Mouse (Mus musculus) urinary bladder, adult 2 months (tissue): Measurements from ENCODE around the gene P3h3. TPM values are rescaled to one million over a fixed set of nuclear protein-coding genes. Genes with fewer than 3 reads are reported as not detected.
A peak's percentile ranks its signal among the peaks of the same experiment; 100 is the strongest.

ENCODE experiments used
- DNase-seq: peaks from one replicate; pipeline ENCODE4 v3.0.0; 2022; ENCODE audit warnings: low spot score
- polyA plus RNA-seq: library from polyadenylated mRNA; depleted of rRNA; stranded (reverse); fragments of >200 nt; gene quantifications from 2 replicates; pipeline ENCODE4 v1.2.3, GENCODE M21; 2012

P3h3 gene
- polyA plus RNA-seq, 1 experiment, result 82.9 TPM

DNA sequence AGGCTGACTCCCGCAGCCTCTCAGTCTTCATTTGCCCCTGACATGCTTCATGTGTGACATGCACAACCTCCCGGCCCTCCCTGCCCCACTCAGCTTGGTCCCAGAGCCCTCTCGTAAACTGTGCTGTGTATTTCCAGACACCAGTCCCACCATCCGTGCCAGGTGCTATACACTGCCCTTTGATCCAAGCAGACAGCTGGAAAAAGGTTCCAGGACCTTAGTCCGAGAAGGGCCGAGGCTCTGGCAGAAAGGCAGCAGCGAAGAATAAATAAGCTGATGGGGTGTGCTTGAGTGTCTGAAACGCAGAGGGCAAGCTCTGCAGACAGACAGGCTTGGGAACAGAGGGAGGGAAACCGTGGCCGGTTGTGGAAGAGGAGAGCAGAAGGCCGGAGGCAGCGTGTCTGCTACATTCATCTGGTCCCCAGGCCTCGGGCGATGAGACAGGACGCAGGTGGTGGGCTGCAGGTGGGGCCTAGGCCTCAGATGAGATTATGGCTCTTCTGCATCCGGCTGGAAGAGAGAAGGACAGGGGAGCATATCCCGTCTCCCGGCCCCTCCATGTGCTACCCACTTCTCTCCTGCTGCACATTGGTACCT, 8.3 kb upstream of the P3h3 start:
- no peak for DNase-seq

GRCm38 (mm10) chr6:124863658-124864298, 6.2 kb upstream of the P3h3 start, which contains the start of gene Gpr162:
Gene Gpr162 (minus strand): TSS chr6:124863983.
- DNase-seq, result peak; percentile 53

GRCm38 (mm10) chr6:124863125-124863657, 5.6 kb upstream of the P3h3 start:
- no peak for DNase-seq

DNA sequence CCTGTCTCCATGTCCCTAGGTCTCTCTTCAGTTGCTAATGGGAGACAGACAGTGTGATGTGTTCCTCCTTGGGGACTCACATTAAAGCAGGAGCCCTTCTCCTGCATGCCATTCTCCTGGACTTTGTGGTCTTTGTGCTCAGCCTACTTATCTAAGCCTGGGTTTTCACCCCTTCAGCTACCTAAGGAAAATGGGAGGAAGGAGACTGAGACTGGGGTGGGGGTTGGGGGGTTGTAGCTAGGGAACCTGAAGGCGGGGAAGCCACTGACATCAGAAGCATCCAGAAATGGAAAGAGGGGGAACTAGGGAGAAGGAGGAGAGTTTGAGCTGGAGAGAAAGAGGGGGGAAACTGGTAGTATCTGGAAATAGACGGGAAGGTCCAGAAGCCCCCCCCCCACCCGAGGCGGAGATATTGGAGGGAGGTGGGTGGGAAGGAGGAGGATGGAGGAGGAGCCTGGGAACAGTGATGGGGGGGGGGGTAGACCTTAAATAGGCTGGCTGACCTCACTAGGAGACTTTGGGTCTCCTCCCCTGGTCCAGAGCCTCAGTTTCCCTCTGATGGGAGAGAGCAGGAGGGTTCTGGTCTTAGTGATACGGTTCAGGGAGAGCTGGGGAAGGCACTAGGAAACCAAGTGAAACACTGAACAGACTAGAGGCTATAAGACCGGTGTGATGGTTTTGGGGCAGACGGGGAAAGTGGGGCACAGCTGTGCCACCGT, 5.0 kb upstream of the P3h3 start:
- no peak for DNase-seq

DNA sequence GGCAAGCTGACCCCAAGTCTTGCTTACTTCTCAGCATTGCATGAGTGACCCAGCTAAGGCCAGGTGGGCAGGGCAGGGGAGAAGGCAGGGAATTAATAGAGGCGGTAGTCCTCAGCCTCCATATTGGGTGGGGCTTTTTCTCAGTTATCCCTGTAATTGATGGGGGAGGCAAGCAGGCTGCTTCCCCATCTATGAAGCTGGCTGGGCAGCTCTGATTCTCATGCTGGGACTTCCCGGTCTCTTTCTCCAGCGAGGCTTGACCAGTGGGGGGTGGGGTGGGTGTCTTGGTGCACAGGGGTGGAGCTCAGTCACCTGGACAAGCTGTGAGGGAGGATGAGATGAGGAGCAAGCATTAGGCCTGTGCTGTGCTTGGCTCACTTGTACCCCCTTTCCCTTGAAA, 4.2 kb upstream of the P3h3 start:
- no peak for DNase-seq

- no peak for DNase-seq
Measured at GRCm38 (mm10) chr6:124861266-124861665, 3.7 kb upstream of the P3h3 start.

DNA sequence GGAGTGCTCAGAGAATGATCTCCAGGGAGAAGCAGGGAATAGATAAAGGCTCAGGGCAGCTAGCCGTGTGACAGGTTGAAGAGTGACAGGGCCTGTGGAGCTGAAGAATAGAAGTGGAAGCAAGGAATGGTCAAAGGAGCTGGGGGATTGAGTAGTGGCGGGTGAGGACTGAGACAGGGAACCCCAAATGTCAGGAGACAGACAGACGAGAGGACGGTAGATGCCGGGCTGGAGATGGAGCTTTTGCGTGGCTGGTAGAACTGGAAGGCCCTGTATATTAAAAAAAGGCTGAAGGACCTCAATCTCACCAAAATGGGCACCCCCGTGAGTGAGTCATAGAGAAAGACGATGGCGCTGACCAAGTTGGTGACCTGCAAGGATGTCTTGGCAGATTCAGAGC, 3.0 kb upstream of the P3h3 start:
- DNase-seq, result no peak

GRCm38 (mm10) chr6:124859725-124860124, 2.2 kb upstream of the P3h3 start:
- peak; percentile 73 for DNase-seq

GRCm38 (mm10) chr6:124858561-124859318, 1.2 kb upstream of the P3h3 start:
- no peak for DNase-seq

DNA sequence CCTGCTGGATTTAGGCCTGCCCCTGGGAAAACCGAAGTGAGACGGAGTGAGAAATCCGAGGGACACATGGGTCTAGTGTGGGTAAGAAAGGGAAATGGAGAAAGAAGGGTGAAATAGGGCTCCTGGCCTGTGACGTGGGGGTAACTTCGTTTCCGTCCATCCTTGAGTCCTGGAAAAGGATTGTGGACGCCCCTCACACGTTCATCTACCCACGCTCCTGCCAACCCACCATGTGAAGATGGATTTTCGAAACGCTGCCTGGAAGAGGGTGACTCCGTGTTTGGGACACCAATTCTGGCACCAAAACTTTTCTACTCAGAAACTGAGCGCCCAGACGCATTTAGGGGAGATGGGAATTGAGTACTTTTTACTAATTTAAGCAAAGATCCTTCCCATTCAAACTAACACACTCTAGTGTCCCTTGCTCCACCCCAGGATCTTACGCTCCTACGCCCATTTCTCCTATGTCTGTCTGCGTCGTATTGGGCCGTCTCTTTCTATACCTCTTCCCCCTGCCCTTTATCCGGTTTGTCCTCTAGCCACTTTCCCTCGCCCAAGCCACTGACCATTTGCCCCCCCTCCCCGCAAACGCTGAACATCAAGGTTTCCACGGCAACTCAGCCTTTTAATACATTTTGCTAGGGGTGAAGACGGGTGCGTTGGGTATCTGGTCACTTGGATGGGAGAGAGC, 433 bp upstream of the P3h3 start:
- no peak for DNase-seq

DNA sequence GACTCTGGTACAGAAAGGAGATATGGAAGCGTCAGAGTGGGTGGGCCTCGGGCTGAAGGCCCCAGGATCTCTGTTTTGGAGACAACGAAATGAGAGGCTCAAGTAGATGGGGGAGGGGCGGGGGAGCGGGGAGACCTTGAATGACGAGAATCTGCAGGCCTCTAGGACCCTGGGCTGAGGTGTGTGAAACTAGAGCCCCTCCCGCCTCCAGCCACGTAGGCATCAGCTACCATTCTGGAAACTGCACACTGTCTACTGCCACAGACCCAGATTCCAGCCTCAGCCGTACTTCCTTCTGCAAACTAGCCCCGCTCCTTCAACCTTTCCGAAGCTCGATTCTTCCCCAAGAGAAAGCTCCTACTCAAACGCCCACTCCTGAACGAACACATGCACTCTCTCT, 1.2 kb downstream of the P3h3 start:
- no peak for DNase-seq

DNA sequence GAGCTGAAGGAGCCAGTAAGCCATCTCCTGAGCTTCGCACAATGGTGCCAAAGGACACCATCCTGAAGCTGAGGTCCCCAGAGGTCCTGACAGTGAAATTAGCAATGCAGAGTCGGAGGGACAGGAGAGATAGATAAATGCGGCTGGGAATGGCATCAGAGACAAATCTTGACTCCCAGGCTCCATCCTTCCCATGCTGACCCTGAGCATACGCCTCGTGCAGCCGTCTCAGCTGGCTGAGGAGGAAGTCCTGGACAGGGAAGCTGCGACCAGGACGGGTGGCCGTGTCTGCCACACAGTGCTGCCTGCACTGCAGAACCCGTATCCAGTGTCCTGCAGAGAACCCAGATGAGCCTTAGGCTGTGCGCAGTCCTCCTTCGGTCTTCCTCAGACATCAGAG, 2.9 kb downstream of the P3h3 start:
- no peak for DNase-seq

- DNase-seq, result no peak
Measured at GRCm38 (mm10) chr6:124850535-124850934, 7.0 kb downstream of the P3h3 start.

DNA sequence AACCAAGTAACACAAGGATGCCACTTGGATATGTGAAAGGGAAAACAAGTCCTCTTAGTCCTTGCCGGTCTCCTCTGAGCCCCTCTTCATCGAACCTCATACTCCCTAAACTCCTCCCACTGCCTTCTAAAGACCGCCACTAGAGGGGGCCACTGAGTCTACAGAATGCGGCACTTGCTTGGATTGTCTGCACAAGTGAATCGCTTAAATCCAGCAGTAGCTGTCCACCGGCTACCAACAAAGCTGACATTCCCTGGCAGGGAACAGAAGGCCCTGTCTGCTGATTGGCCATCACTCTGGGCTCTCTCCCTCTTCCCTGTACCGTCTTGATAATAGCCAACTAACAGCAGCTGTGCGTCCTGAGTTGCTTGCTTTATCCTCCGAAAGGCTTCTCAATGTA, 10.2 kb downstream of the P3h3 start:
- peak; percentile 71 for DNase-seq

GRCm38 (mm10) chr6:124840241-124841167, 17.0 kb downstream of the P3h3 start, which contains the start of gene Gnb3:
Gene Gnb3 (minus strand): TSS chr6:124840275.
- DNase-seq, result no peak

DNA sequence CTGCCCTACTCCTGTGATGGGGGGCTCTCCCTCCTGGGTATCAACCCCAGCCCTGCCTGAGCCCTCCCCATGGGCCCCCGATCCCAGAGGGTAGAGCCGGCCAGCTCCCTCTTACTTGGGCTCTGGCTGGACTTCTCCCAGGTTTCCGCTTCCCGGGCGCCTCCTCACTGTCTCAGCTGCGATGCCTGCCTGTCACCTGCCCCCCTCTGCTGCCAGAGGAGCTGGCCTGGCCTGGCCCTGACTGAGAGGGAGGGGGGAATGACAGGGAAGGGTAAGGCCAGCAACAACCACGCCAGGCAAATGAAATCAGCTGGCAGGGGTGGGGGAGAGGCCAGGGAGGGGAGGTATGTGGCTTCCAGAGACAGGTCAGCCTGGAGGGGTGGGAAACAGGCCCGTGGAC, 17.7 kb downstream of the P3h3 start:
- DNase-seq, result no peak

DNA sequence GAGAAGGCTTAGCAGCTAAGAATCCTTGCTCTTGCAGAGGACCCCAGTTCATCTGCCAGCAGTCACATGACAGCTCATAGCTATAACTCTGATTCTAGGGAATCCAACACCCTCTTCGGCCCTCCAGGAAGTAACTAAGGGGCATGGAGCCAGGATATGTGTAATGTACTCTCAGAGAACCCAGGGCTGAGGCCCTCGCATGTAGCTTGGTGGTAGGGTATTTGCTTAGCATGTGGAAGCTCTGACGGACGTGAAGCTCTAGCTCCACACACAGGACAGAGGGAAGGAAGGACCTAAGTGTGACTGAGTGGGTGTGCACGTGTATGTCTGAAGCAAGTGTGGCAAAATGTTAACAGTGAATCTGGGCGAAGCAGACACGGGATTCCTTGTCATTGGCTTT, 21.1 kb downstream of the P3h3 start:
- DNase-seq, result no peak

DNA sequence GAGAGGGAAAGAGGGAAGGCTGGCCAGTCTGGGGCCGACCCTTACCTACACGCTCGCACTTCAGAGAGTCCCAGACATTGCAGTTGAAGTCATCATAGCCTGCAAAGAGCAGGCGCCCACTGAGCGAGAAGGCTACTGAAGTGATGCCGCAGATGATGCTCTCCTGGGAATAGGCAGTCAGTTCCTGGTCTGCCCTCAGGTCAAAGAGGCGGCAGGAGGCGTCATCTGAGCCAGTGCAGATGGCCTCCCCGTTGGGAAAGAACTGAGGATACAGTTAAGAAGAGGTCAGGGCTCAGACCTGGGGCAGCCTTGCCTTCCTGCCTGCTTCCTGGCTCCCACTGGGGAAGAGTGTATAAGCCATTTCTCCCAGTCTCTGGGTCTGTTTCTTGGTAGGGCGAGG, 22.0 kb downstream of the P3h3 start:
- DNase-seq, result no peak

DNA sequence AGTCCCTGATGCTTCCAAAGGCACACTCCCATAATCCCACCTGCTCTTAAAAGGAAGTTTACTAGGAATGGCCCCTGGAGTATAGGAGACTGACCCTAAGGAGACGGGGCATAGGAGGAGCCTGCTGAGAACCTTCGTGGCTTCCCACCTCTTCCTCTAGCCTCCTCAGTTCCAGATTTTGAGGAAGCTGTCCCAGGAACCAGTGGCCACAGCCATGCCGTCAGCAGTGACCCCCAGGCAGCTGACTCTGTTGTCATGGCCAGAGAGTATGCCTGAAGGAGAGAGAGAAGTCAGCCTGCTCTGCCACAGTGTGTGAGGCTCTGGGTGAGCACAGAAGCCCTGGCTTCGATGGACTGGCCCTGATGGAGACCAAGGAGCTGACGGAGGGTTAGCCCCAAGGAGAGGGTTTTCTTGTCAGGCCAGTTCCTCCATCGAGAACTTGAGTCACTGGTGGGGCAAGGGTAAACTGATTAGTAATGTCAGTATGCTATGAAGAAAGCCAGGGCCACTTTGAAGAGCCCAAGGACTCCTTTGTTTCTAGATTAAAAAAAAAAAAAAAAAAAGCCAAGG, 23.0 kb downstream of the P3h3 start:
- DNase-seq, result no peak

GRCm38 (mm10) chr6:124831649-124832048, 25.9 kb downstream of the P3h3 start:
- DNase-seq, result no peak
